Mouse (Mus musculus) intestine, postnatal 0 days (tissue): ENCODE measurements around the gene Atg10. TPM values are rescaled to one million over a fixed set of nuclear protein-coding genes. Genes with fewer than 3 reads are reported as not detected.

Source experiments
- ATAC-seq: fragments of 200-750 bp; cut with Nextera tagmentation; 2 replicates; pipeline ENCODE4 v1.8.0; 2017; ENCODE audit warnings: mild to moderate bottlenecking, moderate TSS enrichment, moderate library complexity
- H3K27ac ChIP-seq: fragments of 300-500 bp; sonication (generic); 2 replicates; pipeline ENCODE4 v1.5.1; 2014; ENCODE audit warnings: mild to moderate bottlenecking, low read depth, low read length, moderate library complexity
- H3K27me3 ChIP-seq: fragments of 300-500 bp; sonication (generic); replicated peaks from 2 replicates; pipeline ENCODE4 v1.6.1; 2014; ENCODE audit warnings: low read length, mixed read lengths; ENCODE audit not compliant: control insufficient read depth, insufficient read depth
- H3K36me3 ChIP-seq: fragments of 300-500 bp; sonication (generic); 2 replicates; pipeline ENCODE4 v1.6.1; 2014; ENCODE audit warnings: mild to moderate bottlenecking, moderate library complexity; ENCODE audit not compliant: control insufficient read depth, insufficient read depth
- H3K4me1 ChIP-seq: fragments of 300-500 bp; sonication (generic); replicated peaks from 2 replicates; pipeline ENCODE4 v1.6.1; 2014; ENCODE audit warnings: antibody characterized with exemption, low read length, mixed read lengths; ENCODE audit not compliant: control insufficient read depth, insufficient read depth
- H3K4me2 ChIP-seq: fragments of 300-500 bp; sonication (generic); replicated peaks from 2 replicates; pipeline ENCODE4 v1.6.1; 2014; ENCODE audit warnings: low read depth, mild to moderate bottlenecking, moderate library complexity
- H3K4me3 ChIP-seq: fragments of 300-500 bp; sonication (generic); 2 replicates; pipeline ENCODE4 v1.5.1; 2014; ENCODE audit warnings: low read depth, low read length
- H3K9ac ChIP-seq: fragments of 300-500 bp; sonication (generic); 2 replicates; pipeline ENCODE4 v1.6.1; 2014; ENCODE audit warnings: mild to moderate bottlenecking, low read depth, low read length
- H3K9me3 ChIP-seq: fragments of 300-500 bp; sonication (generic); 2 replicates; pipeline ENCODE4 v1.6.1; 2016; ENCODE audit warnings: mixed run types; ENCODE audit not compliant: control insufficient read depth
- CTCF ChIP-seq: sonication (generic); IDR thresholded peaks from 2 replicates; pipeline ENCODE4 v1.5.1; 2016; ENCODE audit warnings: low read depth, mild to moderate bottlenecking, control low read depth, antibody characterized with exemption, moderate library complexity
- WGBS: fragments of 180-500 bp; shearing (Covaris S2); extraction: QIAGEN DNeasy Blood & Tissue Kit; methylation state at CpG from one replicate; pipeline ENCODE4 v1.1.7; 2014; 5-methylcytosine and 5-hydroxymethylcytosine counted together
- polyA plus RNA-seq: library from polyadenylated mRNA; unstranded; fragments of >200 nt; fragmentation: Nextera tagmentation; extraction: Ambion mirVana; gene quantifications from 2 replicates; pipeline ENCODE4 v1.2.1, GENCODE M21; 2015

The Atg10 gene
- polyA plus RNA-seq, 1 experiment from 2014 or later, result 24.5 TPM

- H3K27ac ChIP-seq, result no peak overlapping the region
- H3K27me3 ChIP-seq, result no peaks in the 10 kb centered on the region
- no peaks in the 10 kb centered on the region for H3K4me1 ChIP-seq
- TF ChIP-seq CTCF, result no peak
- no peak overlapping the region for H3K9ac ChIP-seq
- WGBS, result 71% methylated on average over 5 of the region's 5 CpGs
- H3K4me2 ChIP-seq, result no peak overlapping the region
- ATAC-seq, result no peak
- H3K36me3 ChIP-seq, result no peaks in the 10 kb centered on the region
- no peaks in the 10 kb centered on the region for H3K9me3 ChIP-seq
- no peak overlapping the region for H3K4me3 ChIP-seq
These were observed 185.1 kb downstream of the Atg10 start for GRCm38 (mm10) chr13:91038636-91039035.

GRCm38 (mm10) chr13:91038034-91038433 lies 185.7 kb downstream of the Atg10 start:
- 85% methylated on average over 3 of the region's 3 CpGs for WGBS
- Histone ChIP-seq H3K36me3 (no peaks in the 10 kb centered on the region), H3K27me3 (no peaks in the 10 kb centered on the region), H3K4me1 (no peaks in the 10 kb centered on the region), H3K27ac (no peak overlapping the region), H3K9me3 (no peaks in the 10 kb centered on the region), H3K4me3 (no peak overlapping the region), H3K9ac (no peak overlapping the region), H3K4me2 (no peak overlapping the region)
- ATAC-seq, result no peak
- no peak for TF ChIP-seq CTCF

GRCm38 (mm10) chr13:91037405-91037804 lies 186.4 kb downstream of the Atg10 start:
- no peaks in the 10 kb centered on the region for H3K36me3 ChIP-seq
- no peak overlapping the region for H3K4me2 ChIP-seq
- no peak overlapping the region for H3K9ac ChIP-seq
- 90% methylated on average over 6 of the region's 6 CpGs for whole genome bisulfite sequencing
- no peak overlapping the region for H3K4me3 ChIP-seq
- H3K27me3 ChIP-seq, result no peaks in the 10 kb centered on the region
- H3K9me3 ChIP-seq, result no peaks in the 10 kb centered on the region
- H3K4me1 ChIP-seq, result no peaks in the 10 kb centered on the region
- no peak for ATAC-seq
- no peak overlapping the region for H3K27ac ChIP-seq
- no peak for TF ChIP-seq CTCF

DNA sequence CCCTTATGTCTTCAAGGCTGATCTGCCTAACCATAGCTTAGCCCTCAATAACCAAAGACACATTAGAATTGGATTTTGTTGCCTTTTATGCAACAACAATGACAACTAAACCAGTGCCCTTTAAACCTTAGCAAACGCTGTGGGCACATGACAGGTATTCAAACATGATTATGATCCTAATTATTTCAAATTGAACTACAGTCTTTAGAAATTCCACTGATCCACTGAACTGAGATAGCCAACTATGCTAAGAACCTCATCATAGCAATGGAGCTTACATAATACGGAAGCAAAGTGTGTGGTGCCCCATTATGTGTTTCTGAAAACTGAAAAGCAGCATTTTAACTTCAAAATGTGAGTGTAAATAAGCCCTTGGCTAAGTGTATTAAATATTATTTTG lies 191.9 kb downstream of the Atg10 start:
- H3K4me3 ChIP-seq, result no peak overlapping the region
- H3K4me2 ChIP-seq, result no peak overlapping the region
- no peak overlapping the region for H3K27ac ChIP-seq
- 92% methylated on average over 2 of the region's 2 CpGs for WGBS
- H3K9ac ChIP-seq, result no peak overlapping the region
- no peak for TF ChIP-seq CTCF
- no peaks in the 10 kb centered on the region for H3K36me3 ChIP-seq
- no peaks in the 10 kb centered on the region for H3K27me3 ChIP-seq
- H3K9me3 ChIP-seq, result no peaks in the 10 kb centered on the region
- no peaks in the 10 kb centered on the region for H3K4me1 ChIP-seq
- no peak for ATAC-seq

DNA sequence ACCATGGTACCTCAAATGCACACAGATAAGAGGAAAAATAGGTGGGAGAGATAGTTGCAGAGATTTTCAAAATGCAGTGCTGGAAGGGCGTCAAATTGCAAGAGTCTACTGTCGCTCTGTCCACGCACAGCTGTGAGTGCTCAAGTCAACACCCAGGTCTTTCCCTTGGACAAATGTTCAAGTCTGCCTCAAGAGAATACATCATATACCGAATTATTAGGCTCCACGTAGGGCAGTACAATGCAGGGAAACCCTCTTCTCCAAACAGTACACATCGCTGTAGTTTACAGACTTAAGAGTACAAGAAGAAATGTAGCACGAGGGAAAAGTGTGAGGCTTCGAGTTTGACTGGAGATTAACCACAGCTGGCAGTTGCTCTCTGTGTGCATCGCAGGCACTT lies 200.3 kb downstream of the Atg10 start:
- no peaks in the 10 kb centered on the region for H3K36me3 ChIP-seq
- no peaks in the 10 kb centered on the region for H3K4me1 ChIP-seq
- TF ChIP-seq CTCF, result no peak
- no peak overlapping the region for H3K4me3 ChIP-seq
- no peak for ATAC-seq
- 73% methylated on average over 9 of the region's 9 CpGs for WGBS
- no peaks in the 10 kb centered on the region for H3K27me3 ChIP-seq
- no peaks in the 10 kb centered on the region for H3K9me3 ChIP-seq
- H3K27ac ChIP-seq, result no peak overlapping the region
- no peak overlapping the region for H3K4me2 ChIP-seq
- H3K9ac ChIP-seq, result no peak overlapping the region

GRCm38 (mm10) chr13:91011851-91012250 lies 211.9 kb downstream of the Atg10 start:
- no peaks in the 10 kb centered on the region for H3K36me3 ChIP-seq
- H3K4me2 ChIP-seq, result no peak overlapping the region
- 65% methylated on average over 3 of the region's 3 CpGs for WGBS
- no peak for TF ChIP-seq CTCF
- no peak overlapping the region for H3K27ac ChIP-seq
- no peak for ATAC-seq
- H3K4me1 ChIP-seq, result no peaks in the 10 kb centered on the region
- no peaks in the 10 kb centered on the region for H3K9me3 ChIP-seq
- H3K27me3 ChIP-seq, result no peaks in the 10 kb centered on the region
- H3K4me3 ChIP-seq, result no peak overlapping the region
- H3K9ac ChIP-seq, result no peak overlapping the region

- no peak overlapping the region for H3K4me2 ChIP-seq
- TF ChIP-seq CTCF, result no peak
- no peak overlapping the region for H3K4me3 ChIP-seq
- no peaks in the 10 kb centered on the region for H3K9me3 ChIP-seq
- no peaks in the 10 kb centered on the region for H3K36me3 ChIP-seq
- no peak overlapping the region for H3K9ac ChIP-seq
- no peaks in the 10 kb centered on the region for H3K4me1 ChIP-seq
- no peak overlapping the region for H3K27ac ChIP-seq
- no peaks in the 10 kb centered on the region for H3K27me3 ChIP-seq
- 43% methylated on average over 2 of the region's 2 CpGs for WGBS
- ATAC-seq, result no peak
These were observed 228.6 kb downstream of the Atg10 start for GRCm38 (mm10) chr13:90995034-90995629.
